Mouse (Mus musculus) testis, postnatal 14 days (tissue): ENCODE data around the gene Dtnbp1.

Source experiments
- DNase-seq: peaks from one replicate; pipeline ENCODE4 v3.0.0; 2021; ENCODE audit warnings: low spot score

Dtnbp1 gene

GRCm38 (mm10) chr13:44903416-44903815 lies 98.5 kb downstream of the Dtnbp1 start:
- DNase-seq: no peak

GRCm38 (mm10) chr13:44902299-44902698 lies 99.6 kb downstream of the Dtnbp1 start:
- DNase-seq: no peak

- DNase-seq: no peak
Measured at GRCm38 (mm10) chr13:44896211-44896610, 105.7 kb downstream of the Dtnbp1 start.

- DNase-seq: no peak
Measured at GRCm38 (mm10) chr13:44891813-44892730, 109.9 kb downstream of the Dtnbp1 start.

GRCm38 (mm10) chr13:44890612-44891011 lies 111.3 kb downstream of the Dtnbp1 start:
- no peak for DNase-seq

GRCm38 (mm10) chr13:44886221-44886620 lies 115.7 kb downstream of the Dtnbp1 start:
- DNase-seq: no peak

- DNase-seq: no peak
Measured at GRCm38 (mm10) chr13:44881001-44881400, 120.9 kb downstream of the Dtnbp1 start.

- no peak for DNase-seq
Measured at GRCm38 (mm10) chr13:44876799-44877198, 125.1 kb downstream of the Dtnbp1 start.
